ENCODE assay signal across 9 mouse cellular contexts in genomic region chr1:87721382-87721781, GRCm38 (mm10). TPM values are rescaled to one million over a fixed set of nuclear protein-coding genes. Genes with fewer than 3 reads are reported as not detected.
DNase-seq lines count a peak whose midpoint lies in the region; ATAC-seq and TF ChIP-seq lines count a peak whose summit lies in the region.
"Had no signal": no experiment of that assay in that cellular context is flagged by ENCODE, and none has a peak within 500 bp of the region (broad histone marks: within the 10 kb centered on the region; RNA-seq: fewer than 3 reads in every experiment).

No protein-coding gene starts in this region.

- TF ChIP-seq CTCF in liver, postnatal 0 days (IDR thresholded peaks at IDR 0.05; ENCODE audit: low read depth): peak; percentile 69
- no peak for TF ChIP-seq CTCF in thymus, adult 2 months (IDR thresholded peaks at IDR 0.05; ENCODE audit: borderline replicate concordance, control insufficient read depth, extremely low read depth, insufficient read depth, low read length, poor library complexity)

- no peaks in the 10 kb centered on the region for H3K4me1 ChIP-seq in hindbrain, embryonic 11.5 days (replicated peaks; ENCODE audit: control insufficient read depth, insufficient read depth, low read length)
- no peaks in the 10 kb centered on the region for H3K4me1 ChIP-seq in hindbrain, embryonic 12.5 days
- no peaks in the 10 kb centered on the region for H3K4me1 ChIP-seq in kidney, embryonic 16.5 days (ENCODE audit: insufficient read depth, low read length)
- H3K4me1 ChIP-seq in liver, postnatal 0 days (ENCODE audit: insufficient read depth): no peaks in the 10 kb centered on the region
- no peaks in the 10 kb centered on the region for H3K4me1 ChIP-seq in thymus, adult 2 months (replicated peaks; ENCODE audit: control insufficient read depth, insufficient read depth, low read length)
- H3K4me1 ChIP-seq: limb, embryonic 13.5 days had no signal

- H3K9me3 ChIP-seq in hindbrain, embryonic 11.5 days (ENCODE audit: control insufficient read depth, low read length): no peaks in the 10 kb centered on the region
- no peaks in the 10 kb centered on the region for H3K9me3 ChIP-seq in hindbrain, embryonic 12.5 days (replicated peaks)
- H3K9me3 ChIP-seq in kidney, embryonic 16.5 days (ENCODE audit: low read length): no peaks in the 10 kb centered on the region
- H3K9me3 ChIP-seq in liver, postnatal 0 days (ENCODE audit: low read length): no peaks in the 10 kb centered on the region
- H3K9me3 ChIP-seq: limb, embryonic 13.5 days had no signal

- H3K4me3 ChIP-seq in hindbrain, embryonic 11.5 days (ENCODE audit: low read depth, low read length): no peak overlapping the region
- H3K4me3 ChIP-seq in hindbrain, embryonic 12.5 days: no peak overlapping the region
- no peak overlapping the region for H3K4me3 ChIP-seq in kidney, embryonic 16.5 days (ENCODE audit: low read length)
- H3K4me3 ChIP-seq in liver, postnatal 0 days (ENCODE audit: low read depth, low read length): no peak overlapping the region
- no peak overlapping the region for H3K4me3 ChIP-seq in thymus, adult 2 months (ENCODE audit: control insufficient read depth, insufficient read depth, low read length)
- H3K4me3 ChIP-seq: limb, embryonic 13.5 days had no signal

- no peak overlapping the region for H3K9ac ChIP-seq in hindbrain, embryonic 11.5 days (ENCODE audit: low read depth, low read length)
- no peak overlapping the region for H3K9ac ChIP-seq in hindbrain, embryonic 12.5 days
- H3K9ac ChIP-seq in kidney, embryonic 16.5 days (replicated peaks; ENCODE audit: low read length): no peak overlapping the region
- H3K9ac ChIP-seq in liver, postnatal 0 days (replicated peaks): no peak overlapping the region
- H3K9ac ChIP-seq: limb, embryonic 13.5 days had no signal

- H3K36me3 ChIP-seq in hindbrain, embryonic 11.5 days (ENCODE audit: control insufficient read depth, insufficient read depth, low read length): no peaks in the 10 kb centered on the region
- H3K36me3 ChIP-seq in hindbrain, embryonic 12.5 days: no peaks in the 10 kb centered on the region
- H3K36me3 ChIP-seq in kidney, embryonic 16.5 days (ENCODE audit: insufficient read depth, low read length): no peaks in the 10 kb centered on the region
- peaks cover 12% of the 10 kb centered on the region; the same call in 1 of the 2 replicates for H3K36me3 ChIP-seq in liver, postnatal 0 days (replicated peaks; ENCODE audit: insufficient read depth, low read length)
- H3K36me3 ChIP-seq in thymus, adult 2 months (ENCODE audit: control insufficient read depth, insufficient read depth, low read length): peaks cover 18% of the 10 kb centered on the region
- H3K36me3 ChIP-seq: limb, embryonic 13.5 days had no signal

- 37% methylated on average over 8 of the region's 8 CpGs for WGBS in hindbrain, embryonic 11.5 days
- 30% methylated on average over 8 of the region's 8 CpGs for WGBS in hindbrain, embryonic 12.5 days
- 28% methylated on average over 8 of the region's 8 CpGs for WGBS in kidney, embryonic 16.5 days
- WGBS in liver, postnatal 0 days (ENCODE audit: insufficient replicate concordance): 37% methylated on average over 8 of the region's 8 CpGs
- WGBS in thymus, adult 2 months: 76% methylated on average over 8 of the region's 8 CpGs

- no peak overlapping the region for H3K27ac ChIP-seq in hindbrain, embryonic 11.5 days (ENCODE audit: low read depth, low read length)
- no peak overlapping the region for H3K27ac ChIP-seq in hindbrain, embryonic 12.5 days
- no peak overlapping the region for H3K27ac ChIP-seq in kidney, embryonic 16.5 days (ENCODE audit: low read length)
- no peak overlapping the region for H3K27ac ChIP-seq in liver, postnatal 0 days (ENCODE audit: low read depth)
- no peak overlapping the region for H3K27ac ChIP-seq in thymus, adult 2 months (ENCODE audit: control insufficient read depth, insufficient read depth, low read length)
- H3K27ac ChIP-seq: limb, embryonic 13.5 days had no signal

- peak; percentile 56 for DNase-seq in hindbrain, embryonic 11.5 days (ENCODE audit: low spot score)
- DNase-seq in adrenal gland, adult 2 months: peak; percentile 53
- DNase-seq in liver, postnatal 0 days: no peak
- peak; percentile 67 to 69 for DNase-seq in right cerebral cortex, adult 2 months (ENCODE audit: low spot score in 2 of 2)
- DNase-seq in thymus, adult 2 months: no peak

- H3K4me2 ChIP-seq in hindbrain, embryonic 11.5 days (replicated peaks; ENCODE audit: low read depth, low read length): no peak overlapping the region
- H3K4me2 ChIP-seq in hindbrain, embryonic 12.5 days (replicated peaks): no peak overlapping the region
- no peak overlapping the region for H3K4me2 ChIP-seq in kidney, embryonic 16.5 days (replicated peaks; ENCODE audit: low read depth, low read length)
- no peak overlapping the region for H3K4me2 ChIP-seq in liver, postnatal 0 days (ENCODE audit: low read depth, low read length)
- H3K4me2 ChIP-seq: limb, embryonic 13.5 days had no signal

- TF ChIP-seq EP300 in liver, postnatal 0 days (IDR thresholded peaks at IDR 0.05; ENCODE audit: low read depth): no peak

- no peak for TF ChIP-seq POLR2A in thymus, adult 2 months (IDR thresholded peaks at IDR 0.05; ENCODE audit: control insufficient read depth, extremely low read depth, insufficient read depth, low read length, poor library complexity)

- H3K27me3 ChIP-seq in hindbrain, embryonic 11.5 days (ENCODE audit: control insufficient read depth, insufficient read depth, low read length): no peaks in the 10 kb centered on the region
- no peaks in the 10 kb centered on the region for H3K27me3 ChIP-seq in hindbrain, embryonic 12.5 days
- H3K27me3 ChIP-seq in kidney, embryonic 16.5 days (ENCODE audit: insufficient read depth, low read length): no peaks in the 10 kb centered on the region
- no peaks in the 10 kb centered on the region for H3K27me3 ChIP-seq in liver, postnatal 0 days (ENCODE audit: insufficient read depth, low read length)
- H3K27me3 ChIP-seq in thymus, adult 2 months (ENCODE audit: control insufficient read depth, insufficient read depth, low read length): no peaks in the 10 kb centered on the region

- no peak for ATAC-seq in hindbrain, embryonic 11.5 days (ENCODE audit: low FRiP score)
- no peak for ATAC-seq in hindbrain, embryonic 12.5 days (ENCODE audit: low FRiP score)
- ATAC-seq in erythroblast, adult 5-6 weeks (replicated peaks; ENCODE audit: low FRiP score, poor library complexity, severe bottlenecking): peak; percentile 63
- peak; percentile 84 for ATAC-seq in kidney, embryonic 16.5 days (ENCODE audit: low FRiP score, low TSS enrichment)
- no peak for ATAC-seq in liver, postnatal 0 days

RNA-seq across cellular contexts. Expression of gene Atg16l1, which starts 34.3 kb away (rescaled TPM):
- polyA plus RNA-seq in hindbrain, embryonic 11.5 days (2014; fragmentation: Nextera tagmentation; extraction: Ambion mirVana): 37.8 and 39.7 TPM in 2 replicates
- polyA plus RNA-seq in hindbrain, embryonic 12.5 days (2016; fragmentation: Nextera tagmentation; extraction: Ambion mirVana): 51.0 and 52.4 TPM in 2 replicates
- 10 to 100 TPM; 28.5 to 33.8 TPM for total RNA-seq in adrenal gland, adult 2 months (2021)
- polyA plus RNA-seq in adrenal gland, adult 2 months (2012; rRNA removed): 15.9 and 17.1 TPM in 2 replicates
- total RNA-seq in erythroblast, adult 5-6 weeks (2015; ENCODE audit: low replicate concordance): 38.9 and 57.8 TPM in 2 replicates
- 73.7 and 95.3 TPM in 2 replicates for total RNA-seq in erythroblast, adult 5-6 weeks (2017; ENCODE audit: low replicate concordance)
- 29.7 and 31.6 TPM in 2 replicates for polyA plus RNA-seq in kidney, embryonic 16.5 days (2015; fragmentation: Nextera tagmentation; extraction: Ambion mirVana)
- 15.4 and 18.6 TPM in 2 replicates for polyA plus RNA-seq in liver, postnatal 0 days (2015; fragmentation: Nextera tagmentation; extraction: Ambion mirVana)
- polyA plus RNA-seq in thymus, adult 2 months (2012; rRNA removed): 37.2 and 41.2 TPM in 2 replicates

Comparison
In these comparisons a context has a peak if more than half of its experiments do, and no peak if none do; other contexts are left out.
1. ATAC-seq: peak in erythroblast, adult 5-6 weeks (single experiment) and kidney, embryonic 16.5 days (single experiment); none in hindbrain, embryonic 11.5 days (single experiment), hindbrain, embryonic 12.5 days (single experiment) and liver, postnatal 0 days (single experiment).
2. DNase-seq: peak in hindbrain, embryonic 11.5 days (single experiment), adrenal gland, adult 2 months (single experiment) and right cerebral cortex, adult 2 months (2 of 2); none in liver, postnatal 0 days (single experiment) and thymus, adult 2 months (single experiment).